8 mouse cellular contexts compared by ENCODE assay signal in genomic region chr7:112354503-112354951, GRCm38 (mm10).
DNase-seq lines count a peak whose midpoint lies in the region; ATAC-seq and TF ChIP-seq lines count a peak whose summit lies in the region.

No protein-coding gene starts in this region.

- DNase-seq in adrenal gland, postnatal 10 days, result peak; percentile 62
- no peak for DNase-seq in adrenal gland, postnatal 4 days (ENCODE audit: low spot score in 2 of 2)
- peak; percentile 82 to 83 for DNase-seq in right cerebral cortex, postnatal 10 days (ENCODE audit: low spot score in 2 of 2)
- DNase-seq in right cerebral cortex, adult 18-20 months, result no peak
- peak in 2 of 3 experiments; percentile 9 for DNase-seq in liver, embryonic 14.5 days (ENCODE audit: low read depth in 3 of 3, low spot score in 3 of 3)
- DNase-seq in testis, postnatal 10 days (ENCODE audit: low spot score), result peak; percentile 70
- no peak for DNase-seq in thymus, postnatal 25 days

- no peak for TF ChIP-seq EP300 in liver, embryonic 14.5 days (IDR thresholded peaks at IDR 0.05; ENCODE audit: low read depth)

- TF ChIP-seq CTCF in liver, embryonic 14.5 days (IDR thresholded peaks at IDR 0.05; ENCODE audit: low read depth), result no peak

- no peaks in the 10 kb centered on the region for H3K9me3 ChIP-seq in intestine, embryonic 16.5 days (ENCODE audit: control insufficient read depth, low read length)
- H3K9me3 ChIP-seq in liver, embryonic 14.5 days (ENCODE audit: control insufficient read depth, low read length), result no peaks in the 10 kb centered on the region

- peaks cover 5% of the 10 kb centered on the region; the same call in 1 of the 2 replicates for H3K36me3 ChIP-seq in intestine, embryonic 16.5 days (ENCODE audit: control insufficient read depth, insufficient read depth, low read length)
- H3K36me3 ChIP-seq in liver, embryonic 14.5 days (replicated peaks; ENCODE audit: control insufficient read depth, insufficient read depth, low read depth), result no peaks in the 10 kb centered on the region

- H3K9ac ChIP-seq in intestine, embryonic 16.5 days (ENCODE audit: low read depth, low read length), result no peak overlapping the region
- no peak overlapping the region for H3K9ac ChIP-seq in liver, embryonic 14.5 days (replicated peaks)

- H3K4me1 ChIP-seq in intestine, embryonic 16.5 days (ENCODE audit: control insufficient read depth, insufficient read depth, low read length), result peaks cover 23% of the 10 kb centered on the region
- H3K4me1 ChIP-seq in liver, embryonic 14.5 days (replicated peaks; ENCODE audit: control insufficient read depth in 2 of 2, insufficient read depth in 2 of 2, low read length in 1 of 2), result 0 out of 4 replicates have a peak, but pooled peaks cover 0 to 2% of the 10 kb centered on the region in 2 experiments

- ATAC-seq in intestine, embryonic 16.5 days, result peak; percentile 94
- peak; percentile 62 for ATAC-seq in liver, embryonic 14.5 days (ENCODE audit: insufficient read depth)

- H3K27me3 ChIP-seq in intestine, embryonic 16.5 days (replicated peaks; ENCODE audit: control insufficient read depth, insufficient read depth, low read length), result no peaks in the 10 kb centered on the region
- H3K27me3 ChIP-seq in liver, embryonic 14.5 days (ENCODE audit: control insufficient read depth, insufficient read depth, low read length), result no peaks in the 10 kb centered on the region

- H3K4me2 ChIP-seq in intestine, embryonic 16.5 days (ENCODE audit: low read depth, low read length), result peak overlapping the region; percentile 5; the same call in 1 of the 2 replicates
- H3K4me2 ChIP-seq in liver, embryonic 14.5 days (ENCODE audit: low read depth), result no peak overlapping the region

- WGBS in intestine, embryonic 16.5 days, result 14% methylated on average over 7 of the region's 7 CpGs
- WGBS in liver, embryonic 14.5 days (ENCODE audit: insufficient replicate concordance), result 51% methylated on average over 7 of the region's 7 CpGs

- H3K4me3 ChIP-seq in intestine, embryonic 16.5 days (ENCODE audit: low read length), result no peak overlapping the region
- no peak overlapping the region for H3K4me3 ChIP-seq in liver, embryonic 14.5 days (ENCODE audit: insufficient read depth in 1 of 2, low read depth in 2 of 2, low read length in 2 of 2)

- H3K27ac ChIP-seq in intestine, embryonic 16.5 days (ENCODE audit: low read length), result peak overlapping the region; percentile 71
- no peak overlapping the region for H3K27ac ChIP-seq in liver, embryonic 14.5 days

Comparison
In these comparisons a context has a peak if more than half of its experiments do, and no peak if none do; other contexts are left out.
1. DNase-seq: peak in adrenal gland, postnatal 10 days (single experiment), right cerebral cortex, postnatal 10 days (2 of 2), liver, embryonic 14.5 days (2 of 3) and testis, postnatal 10 days (single experiment); none in adrenal gland, postnatal 4 days (0 of 2), right cerebral cortex, adult 18-20 months (single experiment) and thymus, postnatal 25 days (single experiment).